Mouse (Mus musculus): Measurements from ENCODE around the gene B4galnt1.
"Not testable (repeated sequence)": the region's sequence is repeated elsewhere in the genome, so short reads cannot be mapped to it uniquely, and the experiment has no call there.

Gene B4galnt1

DNA sequence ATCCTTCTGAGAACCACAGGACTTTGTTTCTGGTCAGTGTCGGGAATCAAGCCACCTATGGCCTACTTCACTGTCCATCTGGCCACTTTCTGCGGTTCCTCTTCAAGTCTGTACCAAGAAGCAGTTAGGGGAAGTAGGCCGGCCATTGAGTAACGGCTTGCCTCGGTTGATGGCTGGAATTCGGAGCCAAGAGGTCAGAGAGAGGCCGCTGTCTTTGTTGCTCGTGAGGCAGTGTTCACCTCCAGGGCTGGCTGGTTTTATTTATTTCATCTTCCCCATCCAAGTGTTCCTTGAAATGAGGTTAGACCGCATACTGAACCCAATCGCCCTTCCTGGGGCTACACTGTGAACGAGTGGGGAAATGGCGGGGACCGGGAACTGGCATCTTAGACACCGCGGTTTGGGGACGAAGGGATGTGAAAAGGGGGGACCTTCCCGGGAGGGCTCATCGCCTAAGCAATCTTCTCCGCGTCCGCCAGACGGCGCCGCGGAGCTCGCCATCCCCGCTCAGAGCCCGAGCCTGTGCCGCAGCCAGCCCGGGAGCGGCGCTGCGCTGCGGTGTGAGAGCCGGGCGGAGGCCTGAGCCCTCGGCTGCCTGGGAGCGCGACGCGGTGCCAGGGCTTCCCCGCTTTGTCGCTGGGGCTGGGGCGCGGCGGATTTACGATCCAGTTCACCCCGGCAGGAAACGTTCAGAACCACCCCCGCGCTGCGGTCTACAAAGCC lies at the start of gene B4galnt1:
TSS of gene B4galnt1 (plus strand) at position 595 of the 723 bp plus-strand sequence.
- peak; percentile 78 to 85 for DNase-seq (ENCODE audit: low spot score in 2 of 2)

DNA sequence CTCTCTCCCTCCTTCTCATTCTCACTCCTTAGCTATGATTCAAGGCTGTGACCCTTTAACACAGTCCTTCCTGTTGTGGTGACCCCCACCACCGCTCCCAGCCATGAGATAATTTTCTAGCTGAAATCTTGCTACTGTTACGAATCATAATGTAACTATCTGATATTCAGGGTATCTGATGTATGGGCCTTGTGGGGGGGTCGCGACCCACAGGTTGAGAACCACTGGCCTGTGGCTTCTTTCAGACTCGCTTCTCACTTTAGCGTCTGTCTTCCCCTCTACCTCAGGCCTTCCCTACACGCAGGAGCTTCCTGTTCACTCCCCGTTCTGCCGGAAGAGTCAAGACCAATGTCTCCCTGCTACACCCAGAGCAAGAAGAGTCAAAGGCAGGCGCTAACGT lies 46.6 kb upstream of the B4galnt1 start:
- DNase-seq (ENCODE audit: low spot score in 2 of 2), result no peak

DNA sequence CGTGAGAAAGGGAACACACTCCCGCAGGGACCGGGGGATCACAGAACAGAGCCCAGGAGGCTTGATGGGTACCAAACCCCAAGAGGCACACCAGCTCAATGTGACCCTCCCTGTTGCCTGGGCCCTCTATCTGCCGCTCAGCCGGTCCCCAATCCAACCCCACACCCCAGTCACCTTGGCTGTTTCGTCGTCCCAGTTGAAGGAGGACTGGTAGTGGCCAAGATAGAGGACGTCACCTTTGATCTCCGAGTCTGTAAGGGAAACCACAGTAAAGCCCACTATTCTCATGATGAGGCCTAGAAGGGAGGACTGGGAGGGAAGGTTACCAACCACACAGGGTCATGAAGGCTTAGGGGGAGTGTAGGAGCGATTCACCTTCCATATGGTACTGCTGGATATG lies 45.8 kb upstream of the B4galnt1 start:
- DNase-seq (ENCODE audit: low spot score in 2 of 2), result no peak

DNA sequence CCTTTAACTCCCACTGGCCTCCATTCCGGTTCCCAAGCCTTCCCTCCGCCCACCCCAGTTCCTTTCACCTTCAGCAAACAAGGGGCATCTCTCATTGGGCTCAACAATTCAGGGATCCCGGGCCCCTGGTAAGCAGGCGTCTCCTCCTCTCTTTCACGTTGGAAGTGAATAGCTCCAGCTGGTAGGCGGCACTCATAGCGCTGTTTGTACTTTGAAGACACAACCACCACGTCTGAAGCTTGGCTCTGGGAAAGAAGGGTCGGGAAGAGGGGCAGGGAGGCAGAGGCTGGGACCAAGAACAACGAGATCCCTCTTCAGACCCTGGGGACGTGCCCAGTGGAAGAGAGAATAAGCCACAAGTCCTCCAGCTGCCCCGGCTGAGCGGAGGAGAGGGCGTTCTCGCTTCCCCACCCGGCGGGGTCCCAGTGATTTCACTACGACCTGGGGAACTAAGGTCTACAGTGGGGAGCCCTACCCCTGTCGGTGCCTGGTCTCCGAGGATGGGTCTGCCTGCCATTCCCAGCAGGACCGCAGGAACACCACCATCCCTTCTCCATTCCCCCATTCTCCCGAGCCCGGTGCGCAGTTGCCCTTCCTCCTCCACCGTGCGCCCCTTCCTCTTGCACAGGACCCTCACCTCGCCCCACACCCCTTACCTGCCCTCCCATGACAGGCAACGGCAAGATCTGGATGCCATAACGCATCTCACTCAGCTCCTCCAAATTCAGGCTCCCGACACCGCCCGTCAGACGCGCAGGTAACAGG lies 44.5 kb upstream of the B4galnt1 start:
- DNase-seq (ENCODE audit: low spot score in 2 of 2), result peak in 1 of 2 experiments; percentile 14

DNA sequence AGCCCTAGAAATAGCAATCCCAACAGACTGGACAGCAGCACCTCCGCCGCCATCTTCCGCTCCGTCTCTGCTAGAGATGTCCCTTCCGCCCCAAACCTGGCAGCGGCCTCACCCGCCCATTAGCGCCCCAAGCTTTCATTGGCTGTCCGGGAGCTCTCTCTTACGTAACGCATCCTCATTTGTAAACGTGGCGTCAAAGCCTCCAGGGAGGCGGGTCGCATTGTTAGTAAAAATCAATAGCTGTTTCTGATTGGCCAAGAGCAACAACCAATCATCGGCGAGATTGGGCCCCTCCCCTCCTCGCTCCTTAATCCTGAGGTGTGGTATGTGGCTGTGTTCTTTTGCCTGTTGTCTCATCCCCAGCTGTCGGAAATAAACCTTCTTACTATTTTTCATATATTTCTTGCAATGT lies 44.0 kb upstream of the B4galnt1 start, which contains the start of gene Os9:
TSS of gene Os9 (minus strand) at position 66 of the 412 bp plus-strand sequence.
- DNase-seq (ENCODE audit: low spot score in 2 of 2), result peak; percentile 93 to 98

DNA sequence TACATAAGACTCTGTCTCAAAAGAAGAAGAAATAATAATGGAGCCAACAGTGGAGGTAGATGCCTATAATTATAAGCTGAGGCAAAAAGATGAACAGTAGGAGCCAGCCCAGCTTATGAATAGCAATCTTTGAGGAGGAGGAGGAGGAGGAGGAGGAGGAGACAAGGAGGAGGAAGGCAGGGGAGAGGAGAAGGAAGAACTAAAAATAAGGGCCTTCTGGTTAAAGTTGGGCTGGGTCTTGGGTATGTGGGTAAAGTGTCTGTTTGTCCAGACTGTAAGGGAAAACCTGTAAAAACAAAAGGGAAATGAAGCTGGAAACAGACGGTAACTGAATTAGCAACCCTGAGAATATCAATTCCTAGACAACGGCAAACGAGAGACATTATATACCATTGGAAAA lies 43.0 kb upstream of the B4galnt1 start:
- DNase-seq (ENCODE audit: low spot score in 2 of 2), result no peak

DNA sequence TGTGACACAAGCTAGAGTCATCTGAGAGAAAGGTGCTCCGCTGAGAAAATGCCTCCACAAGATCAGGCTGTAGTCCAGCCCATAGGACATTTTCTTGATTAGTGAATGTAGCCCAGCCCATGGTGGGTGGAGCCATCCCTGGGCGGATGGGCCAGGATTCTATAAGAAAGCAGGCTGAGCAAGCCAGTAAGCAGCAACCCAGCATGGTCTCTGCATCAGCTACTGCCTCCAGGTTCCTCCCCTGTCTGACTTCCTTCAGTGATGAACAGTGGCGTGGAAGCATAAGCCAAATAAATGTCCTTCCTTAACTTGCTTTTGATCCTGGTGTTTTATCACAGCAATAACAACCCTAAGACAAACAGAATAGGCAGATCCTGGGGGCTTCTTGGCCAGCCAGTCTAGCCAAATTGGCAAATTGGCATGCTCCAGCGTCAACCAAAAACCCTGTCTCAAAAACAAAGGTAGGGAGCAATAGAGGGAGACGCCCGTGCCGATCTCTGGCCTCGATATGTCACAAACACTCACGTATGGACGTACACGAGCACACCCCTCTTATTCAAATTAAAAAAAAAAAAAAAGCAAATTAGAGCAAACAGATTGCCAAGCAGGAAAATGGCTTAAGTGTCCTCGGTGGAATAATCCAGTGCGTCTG lies 42.1 kb upstream of the B4galnt1 start:
- peak; percentile 43 to 68 for DNase-seq (ENCODE audit: low spot score in 2 of 2)

DNA sequence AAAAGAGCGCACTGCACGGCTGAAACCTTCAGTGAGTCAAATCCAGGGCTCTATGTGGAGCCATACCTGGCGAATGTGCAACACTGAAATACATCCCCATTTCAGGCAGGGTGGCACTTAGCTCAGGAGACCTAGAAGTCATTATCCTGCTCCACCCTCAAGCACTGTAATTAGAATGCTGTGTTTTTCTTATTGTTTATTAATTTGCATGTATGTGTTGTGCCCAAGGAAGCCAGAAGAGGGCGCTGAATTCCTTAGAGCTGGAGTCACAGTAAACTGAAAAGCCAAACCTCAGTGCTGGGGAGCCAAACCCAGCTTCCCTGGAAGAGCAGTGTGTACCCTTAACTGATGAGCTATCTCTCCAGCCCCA lies 41.6 kb upstream of the B4galnt1 start:
- DNase-seq (ENCODE audit: low spot score in 2 of 2), result peak; percentile 74 to 90

DNA sequence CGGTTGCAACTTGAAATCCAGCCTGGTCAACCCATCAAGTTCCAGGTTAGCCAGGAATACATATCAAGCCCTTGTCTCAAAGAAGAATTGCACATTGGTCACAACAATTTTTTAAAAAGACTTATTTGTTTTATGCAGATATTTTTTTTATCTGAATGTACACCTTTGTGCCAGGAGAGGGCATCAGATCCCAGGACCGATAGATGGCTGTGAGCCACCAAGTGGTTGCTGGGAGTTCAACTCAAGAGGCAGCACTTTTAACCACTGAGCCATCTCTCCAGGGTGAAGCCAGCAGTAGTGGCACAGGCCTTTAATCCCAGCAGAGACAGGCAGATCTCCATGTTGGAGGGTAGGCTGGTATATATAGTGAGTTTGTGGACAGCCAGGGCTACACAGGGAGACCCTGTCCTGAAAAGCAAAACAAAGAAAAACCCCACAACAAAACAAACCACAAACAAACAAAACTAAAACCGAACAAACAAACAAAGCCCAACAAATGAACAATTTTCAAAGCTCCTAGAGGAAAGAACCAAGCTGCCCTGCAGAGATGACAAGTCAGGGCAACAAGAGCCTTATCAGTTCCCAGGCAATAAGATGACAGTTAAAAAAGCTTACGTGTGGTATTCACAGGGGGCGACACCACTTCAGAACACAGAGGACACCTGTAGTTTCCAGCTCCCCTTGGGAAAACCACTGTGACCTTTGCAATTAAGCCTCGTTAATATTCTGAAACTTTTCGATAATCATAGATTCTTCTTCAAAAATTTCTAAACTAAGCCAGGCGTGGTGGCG lies 39.6 kb upstream of the B4galnt1 start:
- DNase-seq (ENCODE audit: low spot score in 2 of 2), result peak in 1 of 2 experiments; percentile 43

DNA sequence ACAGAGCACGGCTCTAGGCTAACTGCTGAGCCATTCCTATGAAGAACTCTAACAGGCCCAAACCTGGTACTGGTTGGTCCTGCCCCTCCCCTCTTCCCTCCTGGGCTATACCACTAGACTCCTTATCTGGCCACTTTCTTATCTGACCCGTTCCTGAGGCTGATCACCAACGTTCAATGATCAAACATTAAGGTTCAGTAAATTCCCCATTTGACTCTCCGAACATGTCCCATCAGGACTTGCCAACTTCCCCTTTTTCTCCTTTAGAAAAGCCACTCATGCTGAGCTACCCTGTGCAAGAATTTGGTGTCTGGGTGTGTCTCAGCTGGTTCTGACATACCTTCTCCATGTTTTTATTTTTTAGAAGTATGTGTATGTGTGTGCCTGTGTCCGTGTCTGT lies 38.4 kb upstream of the B4galnt1 start:
- no peak for DNase-seq (ENCODE audit: low spot score in 2 of 2)

DNA sequence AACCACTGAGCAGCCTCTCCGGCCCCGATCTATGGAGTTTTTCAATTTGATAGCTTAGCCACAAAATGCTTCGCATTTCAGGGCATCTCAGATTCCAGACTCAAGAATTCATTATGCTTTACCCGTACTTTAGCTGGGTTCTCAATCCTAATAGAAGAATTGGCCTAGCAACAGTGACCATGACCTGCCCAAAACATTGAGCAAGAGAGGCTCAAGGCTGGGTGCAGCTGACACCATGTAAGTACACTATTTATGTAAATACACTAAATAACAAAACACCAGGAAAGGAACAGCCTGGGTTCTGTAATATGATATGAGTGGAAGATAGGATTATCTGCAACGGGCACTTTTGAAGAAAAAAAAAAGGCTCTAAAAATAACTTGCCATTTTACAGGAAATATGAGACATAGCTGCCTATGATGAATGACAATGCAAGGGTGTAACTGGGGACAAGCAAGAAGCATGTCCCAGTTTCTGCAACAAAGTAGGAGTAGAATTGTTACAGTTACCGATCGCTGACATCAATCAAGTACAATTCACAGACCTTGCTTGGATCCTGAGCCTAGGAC lies 37.2 kb upstream of the B4galnt1 start:
- DNase-seq (ENCODE audit: low spot score in 2 of 2), result no peak

DNA sequence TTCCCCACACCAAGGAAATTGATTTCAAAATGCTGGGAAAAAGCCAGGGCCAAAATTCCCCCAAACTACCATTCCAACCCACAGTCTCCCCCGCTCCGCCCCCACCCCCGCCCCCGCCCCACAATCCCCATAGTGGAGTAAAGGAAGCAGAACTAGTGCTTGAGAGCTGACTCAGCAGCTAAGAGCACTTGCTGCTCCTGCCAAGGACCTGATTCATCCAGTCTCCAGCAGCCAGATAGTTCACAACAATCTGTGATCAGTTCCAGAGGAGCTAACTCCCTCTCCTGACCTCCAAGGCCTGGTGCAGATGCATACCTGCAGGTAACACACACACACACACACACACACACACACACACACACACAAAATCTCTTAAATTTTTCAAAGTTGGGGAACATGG lies 35.6 kb upstream of the B4galnt1 start:
- DNase-seq (ENCODE audit: low spot score in 2 of 2), result no peak

DNA sequence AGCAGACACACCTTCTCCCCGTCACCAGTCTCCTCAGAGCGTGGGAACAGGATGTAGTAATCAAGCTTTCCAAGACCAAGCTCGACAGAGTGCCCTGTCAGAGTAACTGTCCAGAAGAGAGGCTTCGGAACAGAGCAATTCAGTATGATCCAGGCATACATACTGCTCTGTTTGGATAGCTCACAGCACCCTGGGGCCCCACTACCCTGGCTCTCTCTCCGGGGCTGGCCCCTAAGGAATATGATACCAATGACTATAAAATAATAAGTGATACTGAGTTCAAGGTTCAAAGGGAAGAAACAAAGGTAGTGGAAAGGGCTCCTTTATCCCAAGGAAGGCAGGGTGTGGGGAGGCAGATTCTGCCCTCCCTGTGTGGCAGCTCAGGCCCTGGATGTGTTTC lies 32.6 kb upstream of the B4galnt1 start:
- no peak for DNase-seq (ENCODE audit: low spot score in 2 of 2)

DNA sequence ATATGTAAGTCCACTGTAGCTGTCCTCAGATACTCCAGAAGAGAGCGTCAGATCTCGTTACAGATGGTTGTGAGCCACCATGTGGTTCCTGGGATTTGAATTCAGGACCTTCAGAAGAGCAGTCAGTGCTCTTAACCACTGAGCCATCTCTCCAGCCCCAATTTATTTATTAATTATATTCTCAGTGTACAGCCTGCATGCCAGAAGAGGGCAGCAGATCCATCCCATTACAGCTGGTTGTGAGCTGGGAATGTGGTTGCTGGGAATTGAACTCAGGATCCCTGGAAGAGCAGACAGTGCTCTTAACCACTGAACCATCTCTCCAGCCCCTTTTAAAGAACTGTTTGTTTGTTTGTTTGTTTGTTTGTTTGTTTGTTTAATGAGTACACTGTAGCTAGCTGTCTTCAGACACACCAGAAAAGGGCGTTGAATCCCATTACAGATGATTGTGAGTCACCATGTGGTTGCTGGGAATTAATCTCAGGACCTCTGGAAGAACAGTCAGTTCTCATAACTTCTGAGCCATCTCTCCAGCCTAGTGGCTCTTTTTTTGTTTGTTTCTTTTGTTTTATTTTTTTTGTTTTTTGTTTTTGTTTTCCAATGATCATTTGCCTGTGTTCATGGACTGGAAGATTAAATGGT lies 30.5 kb upstream of the B4galnt1 start:
- not testable (repeated sequence) for DNase-seq (ENCODE audit: low spot score in 2 of 2)

DNA sequence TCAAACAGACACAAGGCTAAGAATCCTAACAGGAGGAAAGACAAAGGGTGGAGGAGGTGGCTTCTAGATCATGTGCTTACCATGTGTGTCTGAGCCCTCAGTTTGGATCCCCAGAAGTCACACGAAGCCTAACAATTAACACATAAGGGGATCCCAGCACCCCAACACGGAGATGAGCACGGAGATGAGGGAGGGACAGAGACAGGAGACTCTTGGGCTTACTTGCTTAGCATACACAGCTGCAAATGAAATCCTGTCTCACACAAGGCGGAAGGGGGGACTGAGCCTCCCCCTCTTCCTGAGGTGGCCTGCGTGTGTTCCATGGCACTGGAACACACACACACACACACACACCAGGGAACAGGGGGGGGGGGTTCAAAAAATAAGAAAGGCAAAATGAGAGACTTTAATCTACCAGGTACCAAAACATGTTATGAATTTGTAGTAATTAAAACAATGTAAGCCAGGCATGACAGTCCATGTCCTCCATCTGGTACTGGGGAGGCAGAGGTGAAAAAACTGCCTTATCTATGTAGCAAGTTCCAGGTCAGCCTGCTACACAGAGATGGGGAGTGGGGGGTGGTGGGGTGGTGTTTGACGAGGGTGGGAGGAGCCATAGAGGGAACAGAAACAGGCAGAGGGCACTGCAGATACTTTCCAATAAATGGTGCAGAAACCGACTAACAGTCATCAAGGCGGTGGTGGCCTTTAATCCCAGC lies 29.7 kb upstream of the B4galnt1 start:
- DNase-seq (ENCODE audit: low spot score in 2 of 2), result no peak

DNA sequence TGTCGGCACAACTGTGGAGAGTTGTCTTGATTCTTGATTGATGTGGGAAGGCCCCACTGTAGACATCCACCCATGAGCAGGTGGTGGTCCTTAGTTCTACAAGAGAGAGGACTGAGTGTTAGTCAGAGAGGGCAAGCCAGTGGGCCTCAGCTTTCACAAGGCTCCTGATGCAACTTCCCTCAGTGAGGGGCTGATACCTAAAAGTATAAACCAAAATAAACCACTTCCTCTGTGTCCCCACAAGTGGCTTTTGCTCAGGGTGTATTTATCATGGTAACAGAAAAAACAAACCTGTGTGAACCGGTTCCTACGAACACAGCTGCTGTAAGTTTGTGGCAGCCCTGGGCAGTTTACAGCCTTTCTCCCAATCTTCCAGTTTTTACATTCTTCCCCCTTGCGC lies 28.5 kb upstream of the B4galnt1 start:
- no peak for DNase-seq (ENCODE audit: low spot score in 2 of 2)

DNA sequence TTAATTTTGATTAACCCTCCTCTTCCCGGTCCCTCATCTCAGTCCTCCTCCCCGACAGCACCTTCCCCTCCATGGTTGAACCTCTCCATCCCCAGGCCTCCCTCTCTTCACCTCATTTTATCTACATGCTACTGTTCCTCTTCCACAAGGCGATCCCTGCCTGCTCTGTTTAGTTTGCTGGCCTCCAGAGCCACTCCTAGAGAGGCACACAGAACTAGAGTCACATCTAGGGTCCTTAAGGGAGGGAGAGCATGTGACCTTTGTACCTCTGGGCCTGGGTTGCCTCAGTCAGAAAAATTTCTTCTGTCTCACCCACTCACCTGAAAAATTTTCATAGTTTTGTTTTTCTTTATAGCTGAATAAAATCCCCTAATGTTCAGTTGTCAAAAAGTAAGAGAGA lies 27.1 kb upstream of the B4galnt1 start:
- DNase-seq (ENCODE audit: low spot score in 2 of 2), result no peak

DNA sequence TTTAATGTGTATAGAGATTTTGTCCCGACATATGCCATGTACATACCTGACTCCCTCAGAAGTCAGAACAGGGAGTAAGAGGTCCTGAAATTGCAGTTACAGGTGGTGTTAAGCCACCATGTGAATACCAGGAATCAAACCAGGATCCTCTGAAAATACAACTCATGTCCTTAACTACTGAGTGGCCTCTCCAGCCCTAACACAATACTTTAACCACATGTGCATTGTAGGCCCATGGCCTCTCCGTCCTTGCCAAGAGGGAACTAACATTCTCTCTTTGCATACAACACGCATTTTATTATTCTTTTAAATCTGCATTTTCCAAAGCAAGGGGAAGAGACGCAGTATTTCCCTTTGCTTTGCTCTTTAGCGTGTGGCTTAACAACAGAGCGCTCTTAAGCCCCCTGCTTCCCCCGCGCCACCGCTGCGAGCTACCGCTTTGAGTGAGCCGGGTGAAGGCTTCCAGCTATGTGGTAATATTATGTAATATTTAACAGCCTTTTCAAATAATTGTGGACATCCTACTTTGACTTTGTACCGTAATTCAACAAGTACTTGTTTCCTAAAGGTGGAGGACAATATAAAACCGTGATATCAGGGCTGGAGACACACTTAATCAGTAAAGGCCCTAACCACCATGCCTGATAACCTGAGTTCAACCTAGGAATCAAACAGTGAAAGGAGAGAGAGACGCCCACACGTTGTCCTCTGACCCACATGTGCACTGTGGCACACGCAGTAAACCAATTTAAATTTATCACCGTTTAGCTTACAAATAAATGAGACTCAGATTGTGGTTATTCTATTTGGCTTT lies 26.5 kb upstream of the B4galnt1 start:
- no peak for DNase-seq (ENCODE audit: low spot score in 2 of 2)

DNA sequence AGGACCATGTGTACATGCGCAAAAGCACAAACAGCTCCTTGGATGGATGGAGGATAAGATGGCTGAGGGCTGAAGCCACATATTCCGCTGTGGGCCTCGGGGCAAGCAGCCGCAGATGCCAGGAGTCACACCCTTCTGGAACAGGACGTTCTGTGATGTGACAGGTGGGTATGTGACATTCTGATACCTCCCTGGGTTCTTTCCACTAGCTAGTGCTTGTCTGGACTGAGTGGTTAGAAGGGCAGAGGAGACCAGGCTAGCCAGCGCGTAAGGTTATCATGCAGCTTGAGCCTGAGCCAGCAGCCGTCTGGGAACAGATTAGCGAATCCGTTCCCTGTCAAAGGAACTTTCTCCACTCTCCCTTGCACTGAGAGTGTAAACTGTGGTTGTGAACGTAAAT lies 24.1 kb upstream of the B4galnt1 start:
- DNase-seq (ENCODE audit: low spot score in 2 of 2), result no peak

DNA sequence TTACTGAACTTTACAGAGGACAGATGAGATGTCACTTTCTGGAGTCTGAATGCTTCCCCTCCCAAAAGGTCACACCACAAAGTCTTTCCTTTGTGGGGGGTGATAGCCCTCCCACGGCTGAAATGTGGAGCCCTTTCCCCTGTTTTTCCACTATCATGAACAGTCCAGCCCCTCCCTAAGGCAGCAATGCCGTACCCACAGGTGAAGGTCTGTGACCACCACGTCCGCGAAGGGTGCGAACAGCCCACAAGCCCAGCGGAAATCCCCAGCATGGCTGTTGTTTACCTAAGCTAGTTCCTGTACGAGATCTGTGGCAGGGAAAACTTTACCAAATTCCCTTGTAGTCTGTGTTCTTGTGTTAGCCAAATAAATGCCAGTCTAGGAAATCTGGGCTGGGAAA lies 23.5 kb upstream of the B4galnt1 start:
- no peak for DNase-seq (ENCODE audit: low spot score in 2 of 2)
